Mouse (Mus musculus) Patski (cell line): Measurements from ENCODE around the gene Olfr935. TPM values are rescaled to one million over a fixed set of nuclear protein-coding genes. Genes with fewer than 3 reads are reported as not detected.

Source experiments
- ATAC-seq: fragments of 100-300 bp; one replicate; pipeline ENCODE4 v1.8.0; 2021
- CTCF ChIA-PET: fragments of 350-600 bp; sonication (Branson Sonifier 250); formaldehyde crosslinking; loops from one replicate; lab custom pipeline; 2022; ENCODE audit warnings: inconsistent platforms; lab: Charles Lee
- POLR2A ChIA-PET: fragments of 350-600 bp; sonication (Branson Sonifier 250); formaldehyde crosslinking; loops from one replicate; lab custom pipeline; 2022; ENCODE audit warnings: antibody characterized with exemption, inconsistent platforms; lab: Charles Lee
- DNase-seq: peaks from one replicate; pipeline ENCODE4 v3.0.0-alpha.2; 2011; ENCODE audit warnings: low read depth, low spot score
- H3K27me3 ChIP-seq: fragments of 371-371 bp; one replicate; pipeline ENCODE4 v1.5.1; 2021
- CTCF ChIP-seq: fragments of 100-300 bp; IDR thresholded peaks from one replicate; pipeline ENCODE4 v1.5.1; 2021
- in situ Hi-C: fragments of 300-500 bp; cut with MboI; formaldehyde crosslinking; loops from 3 replicates; pipeline ENCODE4 v1.11.1; 2018; ENCODE audit warnings: low pct_unique_long_range_greater_than_20kb, mixed read lengths
- polyA plus RNA-seq: library from polyadenylated mRNA; unstranded; gene quantifications from one replicate; pipeline ENCODE4 v1.2.3, GENCODE M21; 2021

Olfr935 gene
- polyA plus RNA-seq = not detected

DNA sequence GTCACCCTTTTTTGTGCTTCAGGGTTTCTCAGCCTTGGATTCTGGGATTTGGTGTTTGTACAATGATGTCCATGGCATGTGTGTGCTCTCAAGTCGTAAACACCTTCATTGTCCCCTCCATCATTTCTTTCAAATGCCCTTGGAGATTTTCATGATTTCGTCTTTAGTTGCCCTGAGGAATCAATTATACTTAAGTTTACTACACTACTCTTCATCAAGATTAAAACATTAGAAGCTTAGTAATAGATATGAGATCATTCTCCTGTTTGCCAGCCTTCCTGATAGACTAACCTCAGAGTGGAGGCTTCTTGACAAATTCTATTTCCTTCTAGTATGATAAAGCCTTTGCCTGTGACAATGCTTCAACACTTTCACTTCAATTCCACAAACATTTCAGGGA lies at the start of gene Olfr935:
Olfr935 (minus strand) TSS at position 101 of the 400 bp plus-strand sequence.
- ChIA-PET CTCF (no interaction called here), POLR2A (no interaction called here)
- no peak for TF ChIP-seq CTCF
- ATAC-seq (no peak), DNase-seq (no peak)
- in situ Hi-C loops = no loop called here
- no peaks in the 10 kb centered on the region for H3K27me3 ChIP-seq

DNA sequence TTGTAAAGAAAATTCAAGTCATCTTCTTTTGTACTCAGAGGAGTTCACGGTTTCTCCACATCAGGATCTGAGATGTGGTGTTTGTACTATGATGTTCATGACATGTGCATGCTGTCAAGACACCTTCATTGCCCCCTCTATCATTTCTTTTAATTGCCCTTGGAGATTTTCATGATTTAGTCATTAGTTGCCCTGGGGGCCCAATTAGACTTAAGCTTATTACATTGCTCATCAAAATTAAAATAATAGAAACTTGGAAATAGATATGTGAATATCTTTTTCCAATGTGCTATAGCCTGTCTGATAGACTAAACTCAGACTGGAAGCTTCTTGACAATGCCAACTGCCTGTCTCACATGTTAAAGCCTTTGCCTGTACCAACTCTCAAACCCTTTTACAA lies 23.8 kb upstream of the Olfr935 start, which contains the start of gene Olfr146:
Olfr146 (minus strand) TSS at position 101 of the 400 bp plus-strand sequence.
- DNase-seq = no peak
- no peaks in the 10 kb centered on the region for H3K27me3 ChIP-seq
- ATAC-seq = no peak
- no peak for TF ChIP-seq CTCF
- ChIA-PET CTCF (no interaction called here), POLR2A (no interaction called here)
- in situ Hi-C loops = no loop called here

DNA sequence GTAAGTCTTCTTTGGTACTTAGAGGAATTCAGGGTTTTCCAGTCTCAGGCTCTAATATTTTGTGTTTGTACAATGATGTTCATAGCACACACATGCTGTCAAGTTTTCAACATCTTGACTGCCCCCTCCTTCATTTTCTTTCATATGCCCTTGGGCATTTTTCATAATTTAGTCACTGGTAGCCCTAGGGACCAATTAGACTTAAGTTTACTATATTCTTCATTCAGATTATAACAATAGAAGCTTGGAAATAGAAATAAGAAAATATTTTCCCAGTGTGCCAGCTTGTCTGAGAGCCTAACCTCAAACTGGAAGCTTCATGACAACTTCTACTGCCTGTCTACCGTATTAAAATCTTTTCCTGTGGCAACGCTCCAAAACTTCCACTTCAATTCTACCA lies 11.3 kb downstream of the Olfr935 start, which contains the start of gene Olfr934:
Olfr934 (minus strand) TSS at position 101 of the 400 bp plus-strand sequence.
- no peak for ATAC-seq

DNA sequence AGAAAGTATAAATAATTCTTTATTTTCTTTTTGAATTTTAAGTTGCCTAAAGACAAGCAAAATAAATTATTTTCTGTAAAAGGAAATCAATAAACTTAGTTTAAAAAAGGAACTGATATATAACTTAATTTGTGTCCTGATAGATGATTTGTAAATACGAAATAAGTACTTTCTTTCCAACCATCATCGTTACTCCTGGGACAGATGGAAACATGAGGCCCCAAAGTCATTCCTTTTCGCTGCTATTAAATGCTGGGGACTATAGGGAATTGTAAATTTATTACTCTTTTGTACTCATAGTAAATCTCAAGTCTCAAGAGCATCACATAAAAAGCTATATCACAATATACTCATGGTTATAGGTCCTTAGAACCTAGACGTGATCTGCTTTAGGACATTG lies 27.5 kb downstream of the Olfr935 start, which contains the start of gene Olfr933:
Olfr933 (plus strand) TSS at position 301 of the 400 bp plus-strand sequence.
- ChIA-PET POLR2A (no interaction called here), CTCF (no interaction called here)
- in situ Hi-C loops = no loop called here
- H3K27me3 ChIP-seq = no peaks in the 10 kb centered on the region
- ATAC-seq (no peak), DNase-seq (no peak)
- no peak for TF ChIP-seq CTCF

More for the DNA sequence above, 11.3 kb downstream of the Olfr935 start, which contains the start of gene Olfr934:
- H3K27me3 ChIP-seq = no peaks in the 10 kb centered on the region
- in situ Hi-C loops = no loop called here
- ChIA-PET POLR2A (no interaction called here), CTCF (no interaction called here)
- TF ChIP-seq CTCF = no peak
- DNase-seq = no peak

DNA sequence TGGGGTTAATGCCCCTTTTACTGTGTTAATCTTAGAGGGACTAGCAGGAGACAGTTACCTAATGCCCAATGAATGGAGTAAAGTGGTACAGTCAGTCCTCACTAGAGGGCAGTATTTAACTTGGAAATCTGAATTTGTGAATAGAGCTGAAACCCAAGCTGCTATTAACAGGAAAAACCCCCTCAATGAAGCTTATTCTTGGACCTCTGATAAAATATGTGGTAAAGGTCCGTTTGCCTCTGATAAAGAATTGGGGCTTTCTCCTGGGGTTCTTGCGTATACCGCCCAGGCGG lies 45.4 kb downstream of the Olfr935 start:
- ChIA-PET POLR2A (no interaction called here), CTCF (no interaction called here)
- DNase-seq (no peak), ATAC-seq (no peak)
- H3K27me3 ChIP-seq = no peaks in the 10 kb centered on the region
- no peak for TF ChIP-seq CTCF
- in situ Hi-C loops = no loop called here

DNA sequence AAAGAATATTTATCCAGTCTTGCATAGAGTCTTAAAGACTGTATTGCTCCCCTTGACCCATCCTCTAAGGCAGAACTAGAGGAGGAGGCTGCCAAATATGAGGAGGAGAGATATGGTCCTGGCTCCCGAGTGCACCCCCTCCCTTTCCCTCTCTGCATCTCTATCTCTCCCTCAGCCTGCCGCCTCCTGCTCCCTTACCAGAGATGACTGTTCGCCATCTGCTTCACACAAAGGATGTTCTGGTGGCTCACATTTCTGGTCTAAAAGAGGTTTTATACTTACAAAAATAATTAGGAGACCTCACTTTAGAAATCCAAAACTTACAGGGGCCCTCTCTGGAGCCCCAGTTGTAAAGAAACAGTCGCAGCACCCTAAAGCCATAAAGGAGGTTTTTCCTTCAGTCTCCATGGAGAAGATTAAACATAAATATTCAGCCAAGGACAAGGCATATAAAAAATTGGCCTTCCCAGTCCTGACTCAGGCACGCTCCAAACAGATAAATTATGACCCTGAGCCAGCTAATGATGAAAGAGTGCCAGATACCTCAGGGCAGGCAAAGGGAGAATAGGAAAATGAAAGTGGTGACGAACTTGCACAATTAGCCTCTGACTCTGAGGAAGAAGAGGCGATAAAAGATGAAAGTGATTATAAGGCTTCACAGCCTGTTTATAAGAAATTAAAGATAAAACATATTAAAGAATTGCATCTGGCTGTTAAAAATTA lies 45.9 kb downstream of the Olfr935 start:
- ATAC-seq (no peak), DNase-seq (no peak)
- no peak for TF ChIP-seq CTCF
- no peaks in the 10 kb centered on the region for H3K27me3 ChIP-seq
- ChIA-PET CTCF (no interaction called here), POLR2A (no interaction called here)
- in situ Hi-C loops = no loop called here

Other genes with a start within 250 kb of the Olfr935 start
- 0.33 TPM for gene Olfr920, start 247.4 kb downstream of the Olfr935 start, polyA plus RNA-seq
- not detected for gene Olfr921, start 226.6 kb downstream of the Olfr935 start, polyA plus RNA-seq
- gene Olfr922, start 185.1 kb downstream of the Olfr935 start, polyA plus RNA-seq = not detected
- gene Olfr923, start 173.1 kb downstream of the Olfr935 start, polyA plus RNA-seq = not detected
- gene Olfr924, start 155.2 kb downstream of the Olfr935 start, polyA plus RNA-seq = not detected
- gene Olfr26, start 144.6 kb downstream of the Olfr935 start, polyA plus RNA-seq = not detected
- not detected for gene Olfr926, start 122.6 kb downstream of the Olfr935 start, polyA plus RNA-seq
- not detected for gene Olfr930, start 69.9 kb downstream of the Olfr935 start, polyA plus RNA-seq
- gene Olfr933, start 27.4 kb downstream of the Olfr935 start, polyA plus RNA-seq = not detected
- not detected for gene Olfr934, start 11.4 kb downstream of the Olfr935 start, polyA plus RNA-seq
- gene Olfr146, start 23.7 kb upstream of the Olfr935 start, polyA plus RNA-seq = not detected
- gene Olfr937, start 65.3 kb upstream of the Olfr935 start, polyA plus RNA-seq = not detected
- not detected for gene Olfr938, start 79.2 kb upstream of the Olfr935 start, polyA plus RNA-seq
- not detected for gene Olfr27, start 128.4 kb upstream of the Olfr935 start, polyA plus RNA-seq
- gene Olfr943, start 166.6 kb upstream of the Olfr935 start, polyA plus RNA-seq = not detected
- gene Olfr944, start 202.2 kb upstream of the Olfr935 start, polyA plus RNA-seq = not detected